Mouse (Mus musculus) kidney, adult 18-20 months (tissue): Measurements from ENCODE around the gene Slc35f4.
"Not testable (repeated sequence)": the region's sequence is repeated elsewhere in the genome, so short reads cannot be mapped to it uniquely, and the experiment has no call there.

ENCODE experiments used
- DNase-seq: peaks from one replicate; pipeline ENCODE4 v3.0.0; 2021

Slc35f4 gene

DNA sequence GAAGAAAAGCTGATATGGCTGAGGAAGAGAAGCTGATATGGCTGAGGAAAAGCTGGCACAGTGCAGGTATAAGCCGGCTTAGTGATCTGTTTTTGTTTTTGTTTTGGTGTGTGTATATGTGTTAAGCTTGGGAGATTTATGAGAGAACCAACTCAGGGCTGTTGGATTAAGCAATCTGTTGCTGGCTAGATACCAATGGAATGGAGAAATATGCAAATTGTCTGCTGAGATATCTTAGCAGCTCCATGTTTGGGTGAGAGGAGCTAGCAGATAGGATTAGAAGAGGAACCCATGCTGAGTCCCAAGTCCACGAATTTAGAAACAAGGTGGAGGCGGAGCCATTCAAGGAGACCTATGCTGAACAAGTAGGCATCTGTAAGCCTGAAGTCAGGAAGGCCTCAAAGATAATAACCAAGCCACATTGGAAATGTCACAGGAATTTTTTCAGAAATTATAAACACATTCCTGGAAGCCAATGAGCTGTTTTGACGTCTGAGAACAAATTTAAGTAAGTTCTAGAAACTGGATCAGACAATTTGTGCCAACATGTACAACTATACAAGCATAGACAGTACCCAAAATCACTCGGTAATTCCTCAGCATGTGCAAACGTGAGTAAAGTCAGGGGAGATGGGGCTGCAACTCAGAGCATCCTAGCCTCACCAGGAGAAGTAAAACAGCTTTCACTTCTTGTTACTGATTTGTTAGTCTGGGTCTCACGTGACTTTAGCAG is 177.5 kb downstream of the Slc35f4 start:
- DNase-seq, result no peak

- no peak for DNase-seq
Observed at GRCm38 (mm10) chr14:49345835-49346234, 180.0 kb downstream of the Slc35f4 start.

DNA sequence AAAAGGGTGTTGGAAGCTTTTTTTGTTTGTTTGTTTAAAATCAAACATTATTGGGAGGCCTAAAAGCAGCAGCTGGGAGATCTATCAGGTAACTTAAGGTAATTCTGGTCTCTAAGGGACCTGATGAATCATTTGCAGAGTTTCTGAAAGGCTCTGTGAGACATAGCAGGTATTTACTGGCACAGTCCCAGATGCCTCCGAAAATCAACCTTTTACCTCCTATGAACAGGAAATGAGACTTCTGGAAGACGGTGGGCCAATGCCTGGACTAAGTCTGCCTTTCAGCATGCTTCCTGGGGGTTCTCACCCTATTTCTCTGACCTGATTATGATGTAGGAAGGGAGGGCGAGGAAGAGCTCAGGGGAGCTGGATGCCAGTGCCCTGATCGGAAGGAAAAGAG is 188.8 kb downstream of the Slc35f4 start:
- peak; percentile 38 for DNase-seq

- no peak for DNase-seq
Observed at GRCm38 (mm10) chr14:49333841-49334240, 192.0 kb downstream of the Slc35f4 start.

DNA sequence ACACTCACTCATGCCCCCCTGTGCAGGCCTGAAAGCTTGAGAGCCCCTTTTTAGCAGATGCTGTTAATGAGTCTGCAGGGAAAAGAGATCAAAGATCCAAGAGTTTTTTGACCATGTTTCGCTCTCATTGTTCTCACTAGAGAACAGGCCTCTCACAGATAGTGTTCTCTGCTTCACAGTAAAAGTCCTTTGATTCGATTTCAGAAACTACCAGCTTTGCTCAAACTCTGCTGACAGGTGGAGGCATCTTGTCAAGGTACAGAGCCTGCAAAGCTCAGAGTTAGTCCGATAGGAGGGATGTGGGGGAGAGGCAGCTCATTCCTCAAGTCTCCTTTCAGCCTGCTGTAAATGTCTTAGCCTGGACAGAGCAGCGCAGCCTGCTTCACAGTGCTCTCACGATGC is 209.4 kb downstream of the Slc35f4 start:
- DNase-seq, result no peak

GRCm38 (mm10) chr14:49313981-49314380 is 211.9 kb downstream of the Slc35f4 start:
- no peak for DNase-seq

- no peak for DNase-seq
Observed at GRCm38 (mm10) chr14:49313376-49313775, 212.5 kb downstream of the Slc35f4 start.

DNA sequence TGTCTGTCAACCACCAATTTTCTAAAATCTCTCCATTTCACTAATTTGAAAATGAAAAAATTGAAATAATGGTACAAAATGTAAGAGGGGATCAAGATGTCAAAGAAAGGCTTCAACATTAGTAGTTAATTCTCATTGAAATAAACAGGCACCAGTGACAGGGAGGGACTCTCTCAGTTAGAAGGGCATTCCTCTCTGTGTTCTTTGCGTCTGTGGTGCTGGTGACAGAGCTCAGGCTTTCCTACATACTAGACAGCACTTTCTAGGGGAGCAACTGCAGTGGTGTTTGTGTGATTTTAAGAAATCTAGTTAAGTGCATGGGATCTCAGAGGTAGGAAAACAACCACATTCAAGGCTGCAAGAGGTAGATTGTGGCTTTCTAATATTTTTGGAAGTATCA is 214.3 kb downstream of the Slc35f4 start:
- DNase-seq, result no peak

- DNase-seq, result no peak
Observed at GRCm38 (mm10) chr14:49311091-49311492, 214.8 kb downstream of the Slc35f4 start.

DNA sequence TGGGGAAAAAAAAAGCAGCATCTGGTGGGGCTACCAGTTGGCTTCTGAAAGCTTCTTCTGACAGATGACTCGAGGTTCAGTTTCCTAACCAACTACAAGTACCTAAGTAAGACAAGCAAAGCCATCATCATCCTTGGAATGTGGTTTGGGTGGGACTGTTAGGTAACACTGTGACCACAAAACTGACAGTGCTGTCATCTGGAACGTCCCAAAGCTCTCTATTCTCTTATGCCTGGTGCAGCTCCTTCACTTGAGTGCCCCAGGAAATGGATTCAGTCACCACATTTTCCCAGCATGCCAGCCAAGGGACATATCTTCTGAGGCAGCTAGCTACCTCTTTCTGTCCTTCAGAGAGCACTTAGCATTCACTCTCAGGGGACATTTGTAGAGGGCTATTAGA is 216.2 kb downstream of the Slc35f4 start:
- no peak for DNase-seq

GRCm38 (mm10) chr14:49308591-49308990 is 217.3 kb downstream of the Slc35f4 start:
- DNase-seq, result no peak

DNA sequence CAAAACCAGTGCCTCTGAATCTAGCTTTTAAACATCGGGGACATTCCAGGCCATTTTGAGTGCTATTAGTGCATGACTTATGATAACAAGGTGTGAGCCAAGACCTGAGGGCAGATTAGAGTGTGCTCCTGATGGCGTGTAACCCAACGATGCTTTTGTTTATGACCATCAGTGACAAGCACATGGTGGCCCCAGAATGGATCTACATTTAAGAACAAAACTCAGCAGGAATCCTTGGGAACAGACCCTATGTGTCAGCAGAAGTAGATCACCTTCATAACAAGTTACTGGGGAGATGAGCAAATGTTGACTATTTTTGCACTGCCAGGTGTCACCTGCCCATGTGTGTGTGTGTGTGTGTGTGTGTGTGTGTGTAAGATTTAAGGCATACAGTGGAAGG is 218.0 kb downstream of the Slc35f4 start:
- DNase-seq, result no peak

GRCm38 (mm10) chr14:49305534-49306409 is 220.1 kb downstream of the Slc35f4 start:
- DNase-seq, result no peak

DNA sequence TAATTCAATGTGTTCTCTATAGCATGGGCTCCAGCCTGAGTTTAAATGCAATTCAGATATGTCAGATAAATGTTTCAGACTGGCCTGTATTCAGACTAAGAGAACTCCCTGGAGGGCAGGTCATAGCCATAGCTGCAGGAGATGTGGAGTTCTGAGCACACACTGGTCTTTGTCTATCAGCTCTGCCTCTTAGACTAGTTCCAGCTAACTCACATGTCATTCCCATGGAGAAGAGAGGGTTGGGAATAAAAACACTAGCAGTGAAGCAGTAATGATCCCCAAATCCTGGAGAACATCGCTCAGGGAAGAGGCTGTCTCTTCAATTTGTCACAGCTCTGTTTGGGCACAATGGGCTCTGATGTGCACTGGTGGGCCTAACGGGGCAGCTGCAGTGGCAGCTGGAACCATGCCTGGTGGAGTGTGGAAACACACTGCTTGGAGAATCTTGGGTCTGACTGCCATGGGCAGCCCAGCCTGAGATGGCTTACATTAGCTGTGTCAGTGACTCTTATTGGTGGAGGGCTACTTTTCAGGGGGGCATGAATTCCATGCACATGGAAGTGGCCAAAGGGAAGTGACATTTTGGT is 223.5 kb downstream of the Slc35f4 start:
- DNase-seq, result no peak

DNA sequence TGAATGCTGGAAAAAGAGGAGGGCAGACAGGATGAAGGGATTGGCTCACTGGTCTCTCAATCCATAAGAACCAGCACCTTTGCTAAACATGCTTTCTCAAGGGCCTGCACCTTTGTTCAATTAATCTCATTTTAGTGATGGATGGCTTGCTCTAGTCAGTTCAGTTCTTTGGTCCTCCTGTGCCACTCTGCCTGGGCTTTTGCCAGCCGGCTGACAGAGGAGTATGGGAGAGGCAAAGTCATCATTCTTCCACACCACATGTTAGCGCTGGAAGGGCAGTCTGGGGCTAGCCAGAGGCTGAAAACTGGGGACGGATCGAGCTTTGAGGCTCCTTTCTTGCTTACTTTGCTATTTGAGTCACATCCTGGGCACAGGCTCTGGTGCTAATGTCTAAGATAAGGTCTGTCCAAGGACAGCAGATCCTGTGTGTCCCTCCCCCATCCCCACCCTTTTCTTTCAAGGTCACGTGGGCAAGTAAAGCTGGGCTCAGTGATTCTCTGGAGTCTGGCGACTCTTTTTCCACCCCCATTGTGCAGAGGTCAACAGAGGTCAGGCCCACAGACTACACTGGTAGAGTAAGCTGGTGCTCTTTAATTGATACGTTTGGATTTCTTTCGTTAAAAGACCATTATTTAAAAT is 224.7 kb downstream of the Slc35f4 start:
- DNase-seq, result no peak

DNA sequence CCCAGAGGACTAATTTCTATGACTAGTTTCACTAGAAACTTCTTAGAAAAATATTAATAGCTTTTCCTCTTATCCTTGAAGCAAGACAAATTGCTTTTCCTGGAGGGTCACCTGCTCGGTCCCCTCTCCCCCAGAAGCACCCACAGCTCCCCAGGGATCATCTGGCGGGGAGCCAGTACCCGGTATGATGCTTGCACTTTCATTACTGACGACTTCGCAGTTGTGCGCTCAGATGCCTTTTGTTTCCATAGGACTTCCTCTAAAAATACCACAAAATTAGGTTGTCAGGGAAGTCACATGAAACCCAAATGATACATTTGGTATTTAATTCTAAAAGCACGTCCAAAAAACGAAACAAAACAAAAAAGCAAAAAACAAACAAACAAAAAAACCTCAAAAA is 225.5 kb downstream of the Slc35f4 start:
- no peak for DNase-seq

GRCm38 (mm10) chr14:49293802-49294449 is 231.9 kb downstream of the Slc35f4 start:
- no peak for DNase-seq

DNA sequence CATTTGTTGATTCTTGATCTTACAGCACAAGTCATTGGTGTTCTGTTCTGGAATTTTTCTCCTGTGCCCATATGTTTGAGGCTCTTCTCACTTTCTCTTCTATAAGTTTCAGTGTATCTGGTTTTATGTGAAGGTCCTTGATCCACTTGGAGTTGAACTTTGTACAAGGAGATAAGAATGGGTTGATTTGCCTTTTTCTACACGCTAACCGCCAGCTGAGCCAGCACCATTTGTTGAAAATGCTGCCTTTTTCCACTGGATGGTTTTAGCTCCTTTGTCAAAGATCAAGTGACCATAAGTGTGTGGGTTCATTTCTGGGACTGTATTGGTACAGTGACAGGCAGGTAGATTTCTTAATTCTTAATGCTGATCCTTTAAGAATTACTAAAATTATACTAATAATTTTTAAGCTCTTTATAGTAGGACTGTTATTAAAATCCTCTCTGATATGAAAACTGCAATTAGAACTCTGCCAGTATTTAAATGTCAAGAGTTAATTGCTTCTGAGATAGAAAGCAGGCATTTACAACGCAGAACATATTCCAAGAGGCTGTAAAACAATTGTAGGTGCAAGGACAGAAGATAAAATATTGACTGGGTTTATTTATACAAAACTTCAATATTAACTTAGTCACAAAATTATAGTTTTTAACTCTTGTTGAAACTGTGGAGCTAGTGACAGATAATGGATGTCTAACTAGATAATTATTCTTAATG is 235.7 kb downstream of the Slc35f4 start:
- no peak for DNase-seq

DNA sequence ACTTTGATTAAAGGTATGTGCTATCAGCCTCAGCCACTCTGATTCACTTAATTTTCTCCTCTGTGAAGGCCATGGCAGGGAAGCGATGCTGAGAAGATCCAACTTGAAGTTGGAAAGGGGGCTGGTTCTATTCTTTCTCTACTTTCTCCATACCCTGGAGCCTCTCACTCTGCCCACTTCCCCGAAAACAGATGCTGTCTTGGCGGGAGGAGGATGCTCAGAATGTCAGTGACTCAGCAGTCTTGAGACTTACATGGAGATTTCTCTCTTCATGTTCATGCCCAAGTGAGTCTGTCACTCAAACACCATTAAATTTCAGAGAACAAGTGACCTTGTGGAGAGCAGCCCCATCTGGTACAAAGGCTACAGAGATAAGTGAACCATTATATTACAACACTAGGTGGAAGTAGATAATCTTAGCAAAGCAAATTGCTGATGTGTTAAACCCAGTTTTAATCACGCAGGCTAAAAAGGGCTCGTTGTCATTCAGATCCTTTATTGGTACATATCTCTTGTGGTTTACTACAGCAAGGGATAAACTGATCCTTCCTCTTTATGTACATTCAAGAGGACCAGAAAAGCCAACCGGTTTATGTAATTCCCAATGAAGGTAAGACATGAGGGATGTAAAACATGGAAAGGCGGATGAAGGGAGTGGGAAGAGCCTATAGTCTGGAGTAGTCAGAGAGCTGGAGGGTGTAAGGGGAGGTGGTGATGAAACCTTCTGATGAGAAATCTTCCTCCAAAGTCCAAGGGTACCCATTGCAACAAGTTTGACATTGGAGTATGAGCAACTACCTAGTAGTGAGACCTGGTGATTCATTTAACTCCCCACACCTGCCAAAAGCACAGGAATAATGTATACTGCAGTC is 241.8 kb downstream of the Slc35f4 start:
- no peak for DNase-seq

GRCm38 (mm10) chr14:49278880-49279279 is 247.0 kb downstream of the Slc35f4 start:
- no peak for DNase-seq

DNA sequence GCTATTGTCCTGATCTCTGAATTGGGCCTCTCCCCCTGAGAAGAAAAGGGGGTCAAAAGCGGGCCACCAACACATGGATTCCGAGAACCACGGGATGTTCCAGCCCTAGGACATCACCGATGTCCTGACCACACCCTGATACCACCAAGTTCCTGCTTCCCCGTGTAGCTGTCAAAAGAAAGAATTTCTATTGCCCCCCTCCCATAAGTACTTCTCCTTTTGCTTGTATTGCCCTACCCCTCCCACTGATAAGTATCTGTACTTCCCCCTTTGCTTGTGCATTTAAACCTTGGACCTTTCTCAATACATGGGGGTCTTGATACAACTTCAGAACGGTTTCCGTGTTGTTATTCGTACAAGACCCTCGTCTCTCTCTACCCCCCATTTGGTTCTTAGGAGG is 247.4 kb downstream of the Slc35f4 start:
- not testable (repeated sequence) for DNase-seq
